Mouse (Mus musculus) stomach, postnatal 0 days (tissue): Measurements from ENCODE around the gene C130074G19Rik. TPM values are rescaled to one million over a fixed set of nuclear protein-coding genes. Genes with fewer than 3 reads are reported as not detected.

ENCODE experiments used
- ATAC-seq: fragments of 200-750 bp; cut with Nextera tagmentation; 2 replicates; pipeline ENCODE4 v1.8.0; 2017; ENCODE audit not compliant: low FRiP score, low TSS enrichment
- DNase-seq: peaks from one replicate; pipeline ENCODE4 v3.0.0-alpha.2; 2016; ENCODE audit warnings: low spot score
- H3K27ac ChIP-seq: fragments of 300-500 bp; sonication (generic); replicated peaks from 2 replicates; pipeline ENCODE4 v1.5.1; 2014; ENCODE audit warnings: mild to moderate bottlenecking, control low read depth
- H3K27me3 ChIP-seq: fragments of 300-500 bp; sonication (generic); 2 replicates; pipeline ENCODE4 v1.6.1; 2014; ENCODE audit warnings: low read length; ENCODE audit not compliant: control insufficient read depth, insufficient read depth
- H3K36me3 ChIP-seq: fragments of 300-500 bp; sonication (generic); 2 replicates; pipeline ENCODE4 v1.6.1; 2014; ENCODE audit warnings: low read length, mixed read lengths; ENCODE audit not compliant: control insufficient read depth, insufficient read depth
- H3K4me1 ChIP-seq: fragments of 300-500 bp; sonication (generic); replicated peaks from 2 replicates; pipeline ENCODE4 v1.6.1; 2014; ENCODE audit warnings: antibody characterized with exemption; ENCODE audit not compliant: control insufficient read depth, insufficient read depth
- H3K4me2 ChIP-seq: fragments of 300-500 bp; sonication (generic); replicated peaks from 2 replicates; pipeline ENCODE4 v1.6.1; 2014; ENCODE audit warnings: low read depth, mild to moderate bottlenecking, control low read depth, moderate library complexity
- H3K4me3 ChIP-seq: fragments of 300-500 bp; sonication (generic); 2 replicates; pipeline ENCODE4 v1.5.1; 2014; ENCODE audit warnings: low read depth, low read length, control low read depth
- H3K9ac ChIP-seq: fragments of 300-500 bp; sonication (generic); 2 replicates; pipeline ENCODE4 v1.6.1; 2014; ENCODE audit warnings: mild to moderate bottlenecking, low read length, control low read depth, mixed read lengths
- H3K9me3 ChIP-seq: fragments of 300-500 bp; sonication (generic); 2 replicates; pipeline ENCODE4 v1.6.1; 2016; ENCODE audit warnings: low read length; ENCODE audit not compliant: control insufficient read depth
- CTCF ChIP-seq: IDR thresholded peaks from 2 replicates; pipeline ENCODE4 v1.5.1; 2016; ENCODE audit warnings: antibody characterized with exemption, low read depth, mild to moderate bottlenecking, moderate library complexity
- EP300 ChIP-seq: optimal IDR thresholded peaks from 2 replicates; pipeline ENCODE3; 2016; ENCODE audit warnings: antibody characterized with exemption
- WGBS: fragments of 180-500 bp; shearing (Covaris S2); extraction: QIAGEN DNeasy Blood & Tissue Kit; methylation state at CpG from one replicate; pipeline ENCODE4 v1.1.7; 2014; 5-methylcytosine and 5-hydroxymethylcytosine counted together
- polyA plus RNA-seq: library from polyadenylated mRNA; unstranded; fragments of >200 nt; fragmentation: Nextera tagmentation; extraction: Ambion mirVana; gene quantifications from 2 replicates; pipeline ENCODE4 v1.2.1, GENCODE M21; 2015

C130074G19Rik gene
- polyA plus RNA-seq, 1 experiment from 2014 or later = 1.9 TPM

DNA sequence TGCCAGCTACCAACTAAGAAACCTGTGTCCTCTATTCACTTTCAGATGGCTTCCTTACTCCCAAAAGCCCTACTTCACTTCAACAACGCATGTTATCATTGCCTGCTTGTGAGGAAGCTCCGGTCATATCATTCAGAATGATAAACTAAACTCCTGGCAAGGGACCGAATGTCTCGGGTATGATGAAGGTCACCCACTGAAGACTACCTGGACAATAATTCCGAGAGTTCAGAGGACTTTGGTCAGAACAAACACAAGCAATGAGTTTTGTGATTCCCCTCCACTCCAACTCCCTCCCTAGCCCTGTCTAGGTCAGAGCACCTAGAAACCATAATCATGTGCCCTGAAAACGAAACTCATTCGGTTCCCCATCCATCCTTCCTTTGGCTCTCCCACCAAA, 1.2 kb downstream of the C130074G19Rik start:
- Histone ChIP-seq H3K27ac (no peak overlapping the region), H3K4me3 (peak overlapping the region; percentile 51), H3K9me3 (no peaks in the 10 kb centered on the region), H3K9ac (peak overlapping the region; percentile 60), H3K27me3 (peaks cover 4% of the 10 kb centered on the region), H3K4me1 (no peaks in the 10 kb centered on the region), H3K36me3 (no peaks in the 10 kb centered on the region), H3K4me2 (peak overlapping the region; percentile 72; the same call in 1 of the 2 replicates)
- TF ChIP-seq CTCF = no peak
- no peak for TF ChIP-seq EP300
- WGBS = 70% methylated on average over 7 of the region's 7 CpGs
- DNase-seq (no peak), ATAC-seq (no peak)

DNA sequence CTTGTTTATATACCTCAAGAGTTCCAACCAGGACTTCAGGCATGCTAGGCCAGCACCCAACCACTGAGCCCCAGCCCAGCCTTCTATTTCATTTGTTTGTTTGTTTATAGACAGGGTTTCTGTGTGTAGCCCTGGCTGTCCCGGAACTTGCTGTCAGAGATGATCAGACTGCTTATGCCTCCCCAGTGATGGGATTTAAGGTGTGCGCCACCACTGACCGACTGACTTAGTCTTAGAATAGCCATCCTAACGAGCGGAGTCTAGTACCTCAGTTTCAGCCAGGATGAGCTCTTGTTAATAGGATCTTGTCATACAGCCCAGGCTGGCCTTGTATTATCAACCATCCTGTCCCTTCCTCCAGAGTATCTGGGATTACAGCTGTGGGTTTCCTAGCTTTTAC, 1.8 kb downstream of the C130074G19Rik start:
- Histone ChIP-seq H3K4me1 (no peaks in the 10 kb centered on the region), H3K9ac (0 out of 2 replicates have a peak overlapping the region, but pooled peaks have one; percentile 13), H3K4me2 (0 out of 2 replicates have a peak overlapping the region, but pooled peaks have one; percentile 11), H3K9me3 (no peaks in the 10 kb centered on the region), H3K4me3 (peak overlapping the region; percentile 15; the same call in 1 of the 2 replicates), H3K27ac (no peak overlapping the region), H3K27me3 (peaks cover 4% of the 10 kb centered on the region), H3K36me3 (no peaks in the 10 kb centered on the region)
- ATAC-seq (no peak), DNase-seq (no peak)
- no peak for TF ChIP-seq EP300
- TF ChIP-seq CTCF = no peak
- WGBS = 86% methylated on average over 5 of the region's 5 CpGs

DNA sequence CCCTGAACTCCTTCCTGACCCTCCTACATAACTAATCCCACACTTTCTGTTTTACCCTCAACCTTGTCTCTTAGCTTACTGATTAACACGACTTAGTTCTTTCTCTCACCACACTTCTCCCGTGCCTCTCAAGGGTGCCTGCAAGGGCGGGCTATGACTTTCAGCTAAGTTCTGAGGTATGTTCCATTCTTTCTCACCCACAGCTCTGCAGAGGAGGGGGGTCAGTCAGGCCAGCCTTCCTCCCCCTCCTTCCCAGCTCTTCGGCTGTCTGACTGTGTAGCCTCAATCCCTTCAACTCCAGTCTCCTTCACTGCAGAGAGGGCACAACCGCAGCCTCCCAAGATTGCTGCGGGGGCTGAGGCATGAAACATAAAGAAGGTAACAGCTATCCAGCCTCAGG, 4.2 kb downstream of the C130074G19Rik start:
- TF ChIP-seq CTCF (no peak), EP300 (no peak)
- no peaks in the 10 kb centered on the region for H3K4me1 ChIP-seq
- DNase-seq = no peak
- 65% methylated on average over 6 of the region's 6 CpGs for WGBS
- peaks cover 4% of the 10 kb centered on the region for H3K27me3 ChIP-seq
- no peak overlapping the region for H3K4me3 ChIP-seq
- H3K36me3 ChIP-seq = no peaks in the 10 kb centered on the region
- ATAC-seq = no peak
- H3K27ac ChIP-seq = no peak overlapping the region
- no peak overlapping the region for H3K9ac ChIP-seq
- H3K9me3 ChIP-seq = no peaks in the 10 kb centered on the region
- no peak overlapping the region for H3K4me2 ChIP-seq

DNA sequence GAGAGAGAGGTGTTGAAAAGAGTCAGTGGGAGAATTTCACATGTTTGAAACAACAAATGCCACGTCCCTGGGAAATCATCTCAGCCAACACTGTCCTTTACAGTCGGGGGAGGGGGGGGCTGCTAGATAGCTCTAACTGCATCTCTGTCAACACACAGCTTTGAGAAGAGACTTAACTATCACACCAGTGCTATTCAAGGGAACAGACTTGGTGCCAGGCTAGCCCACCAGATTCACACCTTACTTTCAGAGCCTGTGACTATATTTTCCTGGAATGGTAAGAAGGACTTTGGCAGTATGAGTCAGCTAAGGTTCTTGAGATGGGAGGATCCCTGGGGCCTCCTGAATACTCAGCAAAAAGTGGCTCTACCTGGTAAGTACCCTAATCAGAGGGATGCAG, 5.7 kb downstream of the C130074G19Rik start:
- no peaks in the 10 kb centered on the region; the same call in 1 of the 2 replicates for H3K4me1 ChIP-seq
- H3K9me3 ChIP-seq = no peaks in the 10 kb centered on the region
- no peak overlapping the region for H3K4me3 ChIP-seq
- no peak overlapping the region for H3K4me2 ChIP-seq
- no peak overlapping the region for H3K9ac ChIP-seq
- no peak for DNase-seq
- 62% methylated on average over 2 of the region's 2 CpGs for WGBS
- no peak overlapping the region for H3K27ac ChIP-seq
- no peaks in the 10 kb centered on the region; the same call in none of the 2 replicates for H3K27me3 ChIP-seq
- TF ChIP-seq EP300 (no peak), CTCF (no peak)
- no peak for ATAC-seq
- no peaks in the 10 kb centered on the region for H3K36me3 ChIP-seq

DNA sequence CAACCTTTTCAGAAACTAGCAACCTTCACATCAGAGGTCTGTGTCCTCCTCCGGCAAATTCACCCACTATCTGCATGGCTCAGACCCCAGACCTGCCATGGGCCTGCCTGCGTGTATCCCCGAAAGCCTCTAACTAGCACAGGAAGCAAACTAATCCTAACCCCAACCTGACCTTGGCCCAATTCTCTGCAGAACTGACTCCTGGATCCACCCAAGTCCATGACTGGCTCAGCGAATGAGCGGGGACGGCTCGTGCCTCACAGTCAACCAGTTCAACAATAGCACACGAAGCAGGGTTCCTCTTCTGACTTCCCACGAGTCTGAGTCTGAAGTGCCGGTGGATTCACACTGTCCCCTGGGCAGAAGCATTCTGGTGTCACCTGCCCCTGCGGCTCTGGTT, 9.1 kb downstream of the C130074G19Rik start:
- H3K27ac ChIP-seq = no peak overlapping the region
- WGBS = 80% methylated on average over 11 of the region's 11 CpGs
- TF ChIP-seq CTCF (no peak), EP300 (no peak)
- no peaks in the 10 kb centered on the region for H3K9me3 ChIP-seq
- H3K36me3 ChIP-seq = no peaks in the 10 kb centered on the region
- H3K9ac ChIP-seq = no peak overlapping the region
- DNase-seq (no peak), ATAC-seq (no peak)
- H3K4me2 ChIP-seq = no peak overlapping the region
- no peaks in the 10 kb centered on the region for H3K27me3 ChIP-seq
- H3K4me3 ChIP-seq = no peak overlapping the region
- H3K4me1 ChIP-seq = peaks cover 7% of the 10 kb centered on the region

DNA sequence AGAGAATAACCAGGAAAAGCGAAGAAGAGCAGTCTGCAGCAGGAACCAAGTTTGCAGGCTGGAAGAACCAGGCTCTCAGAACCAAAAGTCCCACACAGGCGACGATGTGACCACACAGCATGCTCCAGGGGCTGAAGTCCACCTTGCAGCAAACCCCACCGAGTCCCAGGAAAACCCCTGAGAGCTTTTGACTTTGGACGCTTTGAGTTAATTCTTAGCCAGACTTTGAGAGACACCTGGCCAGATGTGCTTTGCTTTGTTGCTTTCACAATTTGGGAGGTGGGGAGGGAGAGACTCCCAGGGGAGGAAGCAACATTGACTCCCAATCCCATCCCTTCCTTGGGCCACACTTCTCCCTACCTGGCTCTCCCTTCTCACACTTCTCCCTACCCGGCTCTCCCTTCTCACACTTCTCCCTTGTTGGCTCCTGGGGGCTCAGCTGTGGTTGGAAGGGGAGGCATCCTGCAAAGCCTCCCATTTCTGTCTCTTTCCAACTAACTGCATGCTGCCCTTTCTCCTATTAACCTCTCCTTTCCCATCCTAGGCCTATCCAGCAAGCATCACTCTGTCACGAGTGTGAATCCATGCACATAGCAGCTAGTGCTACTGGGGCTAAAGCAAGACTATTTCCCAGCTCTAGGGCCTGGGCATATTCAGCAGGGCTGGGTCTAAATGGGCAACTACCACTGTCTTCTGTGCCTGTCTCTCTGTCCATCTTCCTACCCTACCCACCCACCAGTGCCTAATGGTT, 10.8 kb downstream of the C130074G19Rik start:
- H3K4me1 ChIP-seq = peaks cover 7% of the 10 kb centered on the region
- no peak for TF ChIP-seq EP300
- no peak for TF ChIP-seq CTCF
- no peak overlapping the region for H3K9ac ChIP-seq
- no peak overlapping the region for H3K4me3 ChIP-seq
- no peaks in the 10 kb centered on the region for H3K36me3 ChIP-seq
- H3K9me3 ChIP-seq = no peaks in the 10 kb centered on the region
- no peak for ATAC-seq
- WGBS = 64% methylated on average over 7 of the region's 7 CpGs
- no peak for DNase-seq
- H3K4me2 ChIP-seq = no peak overlapping the region
- no peaks in the 10 kb centered on the region for H3K27me3 ChIP-seq
- peak overlapping the region; percentile 61 for H3K27ac ChIP-seq
